Mouse (Mus musculus) ES-Bruce4 (cell line): ENCODE measurements around the gene Zfp317.

Source experiments
- CTCF ChIP-seq: IDR thresholded peaks from one replicate; pipeline ENCODE4 v1.8.1; 2011; ENCODE audit warnings: low read depth, low read length
- POLR2A ChIP-seq: IDR thresholded peaks from one replicate; pipeline ENCODE4 v1.8.1; 2011; ENCODE audit warnings: low read length; ENCODE audit not compliant: insufficient read depth

- TF ChIP-seq CTCF (no peak), POLR2A (no peak)
These were observed 70.5 kb downstream of the Zfp317 start for GRCm38 (mm10) chr9:19692430-19692829.
